Mouse (Mus musculus): Measurements from ENCODE around the gene Dctn2. TPM values are rescaled to one million over a fixed set of nuclear protein-coding genes. Genes with fewer than 3 reads are reported as not detected.
"Not testable (repeated sequence)": the region's sequence is repeated elsewhere in the genome, so short reads cannot be mapped to it uniquely, and the experiment has no call there.

The Dctn2 gene
- total RNA-seq, 2 experiments from 2014 or later: 298 to 304 TPM

DNA sequence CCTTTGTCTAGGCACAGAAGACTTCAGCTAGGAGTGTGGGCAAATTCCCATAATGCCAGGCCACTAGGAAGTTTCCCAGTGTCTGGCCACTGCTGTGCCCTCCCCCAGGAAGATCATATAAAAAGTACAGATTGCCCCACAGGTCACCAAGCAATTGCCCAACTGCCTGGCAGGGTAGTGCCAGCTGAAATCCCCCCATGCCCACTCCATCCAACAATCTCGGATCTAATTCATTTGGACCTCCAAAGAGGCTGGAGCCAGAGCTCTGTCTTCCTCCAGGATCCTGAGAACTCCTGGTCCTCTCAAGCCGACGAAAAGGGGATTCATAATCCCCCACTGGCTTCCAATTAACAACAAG lies 21.7 kb downstream of the Dctn2 start:
- DNase-seq (ENCODE audit: low spot score in 2 of 2): no peak

GRCm38 (mm10) chr10:127288328-127288799 lies 22.2 kb downstream of the Dctn2 start:
- peak in 1 of 2 experiments; percentile 53 for DNase-seq (ENCODE audit: low spot score in 2 of 2)

- DNase-seq (ENCODE audit: low spot score in 2 of 2): peak; percentile 83 to 84
Observed at GRCm38 (mm10) chr10:127288800-127289572, 22.8 kb downstream of the Dctn2 start, which contains the start of gene Mbd6. Gene Mbd6 (minus strand): TSS chr10:127289018.

DNA sequence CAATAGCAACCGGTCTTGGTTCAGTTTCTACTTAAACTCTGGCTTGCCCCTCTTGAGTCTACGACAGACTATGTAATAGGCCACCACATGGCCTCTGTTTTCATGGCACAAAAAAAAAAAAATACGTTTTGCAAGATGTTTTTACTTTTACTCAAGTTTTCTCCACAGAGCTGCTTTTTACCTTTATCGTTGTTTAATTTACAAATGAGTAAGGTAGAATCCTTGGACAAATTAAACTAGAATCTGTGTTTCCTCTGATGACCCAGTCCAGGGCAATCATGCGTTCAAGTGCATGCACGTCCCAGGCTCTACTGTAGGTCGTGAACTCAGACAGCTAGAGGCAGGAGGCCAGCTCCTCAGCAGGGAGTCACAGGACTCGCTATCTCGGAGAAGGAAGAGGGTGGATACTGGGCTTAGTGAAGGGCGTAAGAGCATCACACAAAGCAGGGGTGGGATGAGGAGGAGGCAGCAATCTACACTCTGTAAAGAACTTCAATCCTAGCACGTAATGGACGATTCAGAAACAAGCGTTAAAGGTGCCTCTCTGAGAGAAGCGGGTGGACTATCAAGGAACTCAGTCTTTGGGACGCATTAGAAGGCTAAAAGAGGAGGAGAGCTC lies 23.5 kb downstream of the Dctn2 start:
- peak in 1 of 2 experiments; percentile 47 for DNase-seq (ENCODE audit: low spot score in 2 of 2)

DNA sequence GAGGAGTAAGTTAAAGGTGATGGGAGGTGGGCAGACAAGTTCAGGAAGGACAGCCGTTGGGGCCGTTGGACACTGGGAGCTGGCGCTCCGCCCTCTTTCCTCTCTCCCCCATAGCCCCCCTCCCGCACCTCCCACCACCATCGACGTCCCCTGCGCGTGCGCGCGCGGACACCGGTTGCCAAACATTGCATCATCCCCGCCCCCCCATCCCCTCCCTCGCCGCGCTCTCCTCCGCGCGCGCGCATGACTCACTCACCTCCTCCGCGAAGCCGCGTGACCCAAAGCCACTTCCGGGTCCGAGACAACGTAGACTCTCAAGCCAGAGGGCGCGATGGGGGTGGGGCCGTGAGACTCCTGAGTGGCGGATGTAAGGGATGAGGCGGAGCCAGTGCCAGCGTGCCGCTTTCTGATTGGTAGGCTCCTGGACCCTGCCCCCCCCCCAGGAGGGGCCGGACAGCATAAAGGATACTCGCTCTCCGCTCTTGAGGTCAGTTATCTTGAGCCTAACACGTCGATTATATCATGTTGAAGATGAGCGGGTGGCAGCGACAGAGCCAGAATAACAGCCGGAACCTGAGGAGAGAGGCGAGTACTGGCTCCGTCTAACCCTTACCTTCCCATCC lies 24.2 kb downstream of the Dctn2 start:
- DNase-seq (ENCODE audit: low spot score in 2 of 2): peak; percentile 99 to 100

DNA sequence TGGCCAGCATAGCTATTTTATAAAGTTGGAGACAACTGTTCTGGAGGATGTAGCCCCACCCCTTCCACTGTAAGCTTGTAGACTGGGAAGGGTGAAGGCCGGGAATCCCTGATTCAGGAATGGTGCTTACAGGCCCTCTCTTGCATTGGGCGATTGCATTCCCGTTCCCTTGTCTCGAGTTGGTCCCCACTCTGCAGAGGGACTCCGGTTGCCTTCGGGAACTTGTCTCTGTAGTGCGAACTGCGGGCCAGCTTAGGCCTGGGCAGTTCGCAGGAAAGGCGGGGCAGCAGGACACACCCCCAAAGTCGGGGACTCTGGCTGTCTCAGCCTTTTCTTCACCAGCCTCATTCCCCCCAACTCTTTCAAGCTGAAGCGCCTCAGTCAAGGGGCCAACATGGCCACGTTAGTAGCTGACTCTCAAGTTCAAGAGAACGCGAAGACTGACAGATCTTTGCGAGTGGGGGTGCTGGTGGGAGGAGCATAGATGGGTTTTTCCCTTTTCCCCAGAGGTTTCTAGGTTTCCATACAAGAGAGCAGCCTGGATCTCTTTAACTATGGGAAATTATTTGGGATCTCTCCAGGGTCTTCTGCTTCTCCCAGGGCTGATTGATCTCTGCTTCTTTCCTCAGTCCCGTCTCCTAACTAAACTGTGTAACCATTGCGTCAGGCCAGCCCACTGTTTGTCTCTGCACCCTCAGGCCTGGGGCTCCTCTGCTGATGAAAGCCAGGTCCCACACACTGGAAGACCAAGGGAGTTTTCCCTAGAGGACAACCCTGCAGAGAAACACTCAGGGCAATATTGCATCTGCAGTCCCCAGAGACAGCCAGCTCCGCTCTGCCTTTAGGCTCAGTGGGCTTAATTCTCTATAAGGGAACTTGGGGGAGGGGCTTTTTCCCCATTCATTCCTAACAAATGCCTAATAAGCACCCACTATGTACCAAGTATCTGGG lies 25.0 kb downstream of the Dctn2 start:
- DNase-seq (ENCODE audit: low spot score in 2 of 2): no peak

GRCm38 (mm10) chr10:127291881-127292638 lies 25.9 kb downstream of the Dctn2 start:
- DNase-seq (ENCODE audit: low spot score in 2 of 2): no peak

- no peak for DNase-seq (ENCODE audit: low spot score in 2 of 2)
Observed at GRCm38 (mm10) chr10:127292987-127293538, 26.9 kb downstream of the Dctn2 start.

GRCm38 (mm10) chr10:127293590-127294113 lies 27.5 kb downstream of the Dctn2 start:
- no peak for DNase-seq (ENCODE audit: low spot score in 2 of 2)

GRCm38 (mm10) chr10:127294895-127295510 lies 28.8 kb downstream of the Dctn2 start:
- no peak for DNase-seq (ENCODE audit: low spot score in 2 of 2)

- no peak for DNase-seq (ENCODE audit: low spot score in 2 of 2)
Observed at GRCm38 (mm10) chr10:127295986-127296794, 30.0 kb downstream of the Dctn2 start.

DNA sequence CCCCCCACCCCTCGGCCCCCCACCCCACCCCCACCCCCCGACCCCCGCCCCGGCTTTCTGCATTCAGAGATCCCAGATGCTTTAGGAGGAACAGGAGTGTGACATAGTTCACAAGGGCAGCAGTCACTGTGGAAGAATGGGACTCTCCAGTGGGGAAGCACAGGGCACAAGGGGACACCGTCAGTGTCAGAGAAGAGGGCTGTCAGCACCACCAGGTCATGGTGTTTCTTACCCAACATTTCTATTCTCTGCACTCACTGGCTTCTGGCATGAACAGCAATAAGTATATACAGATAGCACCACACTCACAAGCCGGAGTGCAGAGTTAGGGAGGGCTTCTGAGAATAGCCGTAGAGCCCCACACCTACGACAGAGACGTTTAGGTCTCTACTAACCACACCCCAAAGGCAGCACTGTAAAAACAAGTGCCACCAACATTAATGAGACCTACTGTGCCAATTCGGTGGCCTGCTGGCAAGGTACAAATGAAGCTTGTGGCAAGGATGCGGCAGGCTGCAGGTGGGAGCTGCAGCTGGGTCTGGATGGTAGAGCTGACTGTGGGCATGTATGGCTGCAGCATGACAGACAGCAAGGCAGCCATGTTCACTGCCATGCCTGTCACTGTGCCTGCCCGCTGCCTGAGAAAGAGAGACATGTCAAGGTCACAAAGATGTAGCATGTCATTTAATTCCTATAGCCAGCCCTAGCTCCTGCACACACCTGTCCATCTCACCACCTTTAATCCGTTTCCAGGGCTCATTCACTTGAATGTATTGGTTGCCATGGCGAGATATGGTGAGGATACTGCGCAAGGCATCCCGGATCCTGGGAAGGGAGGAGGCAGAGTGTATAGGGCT lies 31.1 kb downstream of the Dctn2 start:
- DNase-seq (ENCODE audit: low spot score in 2 of 2): no peak

- DNase-seq (ENCODE audit: low spot score in 2 of 2): no peak
Observed at GRCm38 (mm10) chr10:127300361-127300760, 34.2 kb downstream of the Dctn2 start.

- DNase-seq (ENCODE audit: low spot score in 2 of 2): no peak
Observed at GRCm38 (mm10) chr10:127303136-127303535, 37.0 kb downstream of the Dctn2 start.

GRCm38 (mm10) chr10:127309167-127309566 lies 43.0 kb downstream of the Dctn2 start:
- not testable (repeated sequence) for DNase-seq (ENCODE audit: low spot score in 2 of 2)

DNA sequence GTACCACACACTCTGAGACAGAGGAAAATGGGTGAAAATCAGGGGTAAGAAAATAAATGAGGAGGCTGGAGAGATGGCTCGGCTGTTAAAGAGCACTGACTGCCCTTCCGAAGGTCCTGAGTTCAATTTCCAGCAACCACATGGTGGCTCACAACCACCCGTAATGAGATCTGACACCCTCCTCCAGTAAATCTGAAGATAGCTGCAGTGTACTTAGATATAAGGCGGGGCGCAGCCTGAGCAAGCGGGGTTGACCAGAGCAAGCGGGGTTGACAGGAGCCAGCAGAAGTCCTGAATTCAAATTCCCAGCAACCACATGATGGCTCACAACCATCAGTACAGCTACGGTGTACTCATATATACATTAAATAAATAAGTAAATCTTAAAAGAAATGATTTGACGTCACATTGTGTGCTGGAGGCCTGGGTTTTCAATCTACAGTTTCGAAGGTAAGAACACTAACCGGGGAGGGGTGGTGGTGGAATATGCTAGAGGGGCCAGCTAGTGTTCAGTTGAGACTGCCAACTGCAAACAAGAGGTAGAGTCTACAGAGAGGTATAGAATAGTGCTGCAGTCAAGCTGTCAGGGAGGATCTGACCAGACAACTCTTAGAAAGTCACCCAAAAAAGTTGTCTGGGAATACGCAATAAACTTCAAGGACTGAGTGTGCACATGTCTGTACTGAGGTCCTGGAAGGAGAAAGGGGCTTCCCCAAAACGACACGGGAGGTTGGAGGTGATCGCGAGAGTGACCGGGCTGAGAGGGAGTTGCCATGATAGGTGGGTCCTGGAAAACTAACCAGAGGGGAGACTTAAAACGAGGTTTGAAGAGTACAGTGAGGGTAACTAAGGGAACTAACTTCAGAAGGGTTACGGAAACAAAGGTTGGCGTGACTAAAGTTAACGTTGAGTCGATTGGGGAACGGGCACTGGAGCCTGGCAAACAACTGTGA lies 44.6 kb downstream of the Dctn2 start:
- no peak for DNase-seq (ENCODE audit: low spot score in 2 of 2)

Data from layer of hippocampus, postnatal 14 days (tissue).